Mouse (Mus musculus) limb, embryonic 12.5 days (tissue): ENCODE results near the gene Taok2. TPM values are rescaled to one million over a fixed set of nuclear protein-coding genes. Genes with fewer than 3 reads are reported as not detected.

Experiments
- ATAC-seq: fragments of 200-750 bp; cut with Nextera tagmentation; 2 replicates; pipeline ENCODE4 v1.8.0; 2017; ENCODE audit warnings: low read depth, moderate TSS enrichment; ENCODE audit not compliant: insufficient number of reproducible peaks, insufficient read depth, low FRiP score, low TSS enrichment
- H3K27ac ChIP-seq: fragments of 300-500 bp; sonication (generic); 2 replicates; pipeline ENCODE4 v1.5.1; 2016; ENCODE audit warnings: mild to moderate bottlenecking, moderate library complexity
- H3K27me3 ChIP-seq: fragments of 300-500 bp; sonication (generic); 2 replicates; pipeline ENCODE4 v1.6.1; 2016; ENCODE audit warnings: mild to moderate bottlenecking, moderate library complexity
- H3K36me3 ChIP-seq: fragments of 300-500 bp; sonication (generic); 2 replicates; pipeline ENCODE4 v1.6.1; 2016; ENCODE audit warnings: mild to moderate bottlenecking, moderate library complexity
- H3K4me1 ChIP-seq: fragments of 300-500 bp; sonication (generic); replicated peaks from 2 replicates; pipeline ENCODE4 v1.6.1; 2016
- H3K4me2 ChIP-seq: fragments of 300-500 bp; sonication (generic); 2 replicates; pipeline ENCODE4 v1.6.1; 2016; ENCODE audit warnings: mild to moderate bottlenecking, moderate library complexity
- H3K4me3 ChIP-seq: fragments of 300-500 bp; sonication (generic); replicated peaks from 2 replicates; pipeline ENCODE4 v1.5.1; 2016; ENCODE audit warnings: mild to moderate bottlenecking
- H3K9ac ChIP-seq: fragments of 300-500 bp; sonication (generic); replicated peaks from 2 replicates; pipeline ENCODE4 v1.6.1; 2016; ENCODE audit warnings: mild to moderate bottlenecking, moderate library complexity
- H3K9me3 ChIP-seq: fragments of 300-500 bp; sonication (generic); 2 replicates; pipeline ENCODE4 v1.6.1; 2016; ENCODE audit warnings: mild to moderate bottlenecking, moderate library complexity
- WGBS: fragments of 180-500 bp; shearing (Covaris S2); methylation state at CpG from one replicate; pipeline ENCODE4 v1.1.7; 2016; 5-methylcytosine and 5-hydroxymethylcytosine counted together
- polyA plus RNA-seq: library from polyadenylated mRNA; unstranded; fragments of >200 nt; fragmentation: Nextera tagmentation; extraction: Ambion mirVana; gene quantifications from 2 replicates; pipeline ENCODE4 v1.2.1, GENCODE M21; 2016

Gene Taok2
- polyA plus RNA-seq, 1 experiment from 2014 or later = 58.2 TPM

DNA sequence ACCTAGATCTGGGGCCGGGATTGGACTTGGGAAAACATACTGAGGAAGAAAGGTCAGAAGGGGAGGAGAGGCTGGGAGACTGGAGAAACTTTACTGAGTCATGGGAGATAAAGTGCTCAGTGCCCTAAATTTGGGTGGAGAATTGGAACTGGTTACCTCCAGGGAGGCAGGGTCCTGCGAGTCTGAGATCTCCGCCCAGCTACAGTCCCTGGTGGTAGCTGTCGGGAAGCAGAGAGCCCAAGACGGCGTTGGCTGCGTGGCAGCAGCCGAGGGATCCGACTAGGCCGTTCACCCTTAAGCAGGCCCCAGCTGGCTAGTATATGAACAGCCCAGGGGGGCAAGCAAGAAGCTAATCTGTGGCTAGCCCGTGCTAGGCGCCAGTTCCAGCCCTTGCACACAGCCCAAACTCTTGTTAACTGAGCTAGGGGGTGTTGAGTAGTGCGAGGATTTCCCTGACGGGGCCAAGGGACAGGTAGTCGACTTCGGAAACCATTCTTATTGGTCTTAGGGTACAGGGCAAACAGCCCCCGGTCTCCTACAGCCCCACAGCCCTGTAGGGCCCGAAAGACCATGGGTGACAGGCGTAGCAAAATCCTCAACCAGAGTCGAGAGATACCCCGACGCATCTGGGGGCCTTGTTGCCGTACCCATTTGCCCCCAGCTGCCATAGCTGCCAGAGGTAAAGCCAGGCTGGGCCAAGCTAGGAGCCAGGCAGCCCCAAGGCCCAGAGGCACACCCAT, 14.6 kb downstream of the Taok2 start:
- Histone ChIP-seq H3K9me3 (no peaks in the 10 kb centered on the region), H3K27me3 (no peaks in the 10 kb centered on the region), H3K9ac (no peak overlapping the region), H3K27ac (no peak overlapping the region), H3K4me2 (no peak overlapping the region), H3K36me3 (peaks cover 99% of the 10 kb centered on the region), H3K4me3 (no peak overlapping the region), H3K4me1 (no peaks in the 10 kb centered on the region)
- no peak for ATAC-seq
- WGBS = 90% methylated on average over 23 of the region's 23 CpGs

- 86% methylated on average over 12 of the region's 12 CpGs for WGBS
- no peak overlapping the region for H3K9ac ChIP-seq
- ATAC-seq = no peak
These were observed 16.5 kb downstream of the Taok2 start for GRCm38 (mm10) chr7:126868003-126868402.

GRCm38 (mm10) chr7:126867534-126867933, 17.0 kb downstream of the Taok2 start:
- Histone ChIP-seq H3K4me3 (no peak overlapping the region), H3K27me3 (no peaks in the 10 kb centered on the region), H3K9ac (no peak overlapping the region), H3K4me1 (peaks cover 20% of the 10 kb centered on the region), H3K4me2 (no peak overlapping the region), H3K27ac (no peak overlapping the region), H3K36me3 (peaks cover 91% of the 10 kb centered on the region), H3K9me3 (no peaks in the 10 kb centered on the region)
- WGBS = 83% methylated on average over 2 of the region's 2 CpGs
- ATAC-seq = no peak

More at GRCm38 (mm10) chr7:126868003-126868402, 16.5 kb downstream of the Taok2 start:
- no peak overlapping the region for H3K27ac ChIP-seq
- H3K4me1 ChIP-seq = peaks cover 15% of the 10 kb centered on the region
- H3K27me3 ChIP-seq = no peaks in the 10 kb centered on the region
- H3K36me3 ChIP-seq = peaks cover 96% of the 10 kb centered on the region
- H3K9me3 ChIP-seq = no peaks in the 10 kb centered on the region
- no peak overlapping the region for H3K4me2 ChIP-seq
- H3K4me3 ChIP-seq = no peak overlapping the region

- H3K36me3 ChIP-seq = peaks cover 73% of the 10 kb centered on the region
- no peaks in the 10 kb centered on the region for H3K27me3 ChIP-seq
- H3K4me2 ChIP-seq = peak overlapping the region; percentile 82
- no peaks in the 10 kb centered on the region for H3K9me3 ChIP-seq
- peaks cover 30% of the 10 kb centered on the region for H3K4me1 ChIP-seq
- H3K9ac ChIP-seq = peak overlapping the region; percentile 68
- H3K27ac ChIP-seq = peak overlapping the region; percentile 89
- WGBS = 68% methylated on average over 6 of the region's 6 CpGs
- ATAC-seq = no peak
- peak overlapping the region; percentile 69 for H3K4me3 ChIP-seq
These were observed 20.7 kb downstream of the Taok2 start for GRCm38 (mm10) chr7:126863791-126864190.

GRCm38 (mm10) chr7:126862147-126862784, 22.2 kb downstream of the Taok2 start, which contains the start of gene Ino80e:
TSS of gene Ino80e (minus strand) at chr7:126862377.
- Histone ChIP-seq H3K36me3 (peaks cover 73% of the 10 kb centered on the region), H3K27ac (peak within 1 kb of the TSS; percentile 89), H3K9me3 (no peaks in the 10 kb centered on the region), H3K4me3 (peak within 1 kb of the TSS; percentile 69), H3K4me1 (peaks cover 30% of the 10 kb centered on the region), H3K4me2 (peak within 1 kb of the TSS; percentile 82), H3K9ac (peak within 1 kb of the TSS; percentile 68), H3K27me3 (no peaks in the 10 kb centered on the region)
- peak; percentile 53 for ATAC-seq
- under 1% methylated on average over 41 of the region's 41 CpGs for WGBS

DNA sequence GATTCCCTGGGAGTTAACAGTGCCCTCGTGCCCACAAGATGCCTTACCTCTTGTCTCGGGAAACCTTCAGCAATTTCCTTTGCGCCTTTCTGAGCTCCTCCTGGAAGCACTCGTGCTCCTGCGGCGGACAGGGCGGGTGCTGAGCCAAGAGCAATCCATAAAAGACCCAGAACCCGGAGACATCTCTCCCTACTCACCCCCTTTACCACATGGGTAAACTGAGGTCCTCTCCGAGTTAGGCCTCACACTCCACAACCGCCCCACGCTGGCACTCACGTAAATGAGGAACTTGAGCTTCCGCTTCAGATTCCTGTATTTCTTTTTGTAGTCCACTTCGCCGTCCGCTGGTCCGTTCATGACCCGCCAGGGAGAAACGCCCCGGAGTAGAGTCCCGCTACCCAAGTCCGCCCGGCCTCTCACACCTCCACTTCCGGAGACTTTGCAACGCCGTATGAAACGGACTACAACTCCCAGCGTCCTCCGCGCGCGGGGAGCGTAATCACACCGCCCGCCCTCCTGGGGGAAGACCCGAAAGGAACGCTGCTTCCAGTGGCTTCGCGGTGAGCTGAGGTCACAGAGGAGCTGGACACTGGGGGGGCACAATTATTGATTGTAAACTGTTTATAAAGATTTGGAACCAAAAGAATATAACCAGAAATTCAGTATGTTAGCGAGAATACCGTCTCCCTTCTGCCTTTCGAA, 22.9 kb downstream of the Taok2 start, which contains the start of gene Hirip3:
Hirip3 (plus strand) TSS at position 544 of the 702 bp plus-strand sequence.
- peak within 1 kb of the TSS; percentile 89 for H3K27ac ChIP-seq
- peaks cover 30% of the 10 kb centered on the region for H3K4me1 ChIP-seq
- H3K9ac ChIP-seq = peak within 1 kb of the TSS; percentile 68
- no peaks in the 10 kb centered on the region for H3K9me3 ChIP-seq
- WGBS = 2% methylated on average over 42 of the region's 42 CpGs
- H3K4me3 ChIP-seq = peak within 1 kb of the TSS; percentile 69
- no peaks in the 10 kb centered on the region for H3K27me3 ChIP-seq
- ATAC-seq = peak; percentile 90
- peak within 1 kb of the TSS; percentile 82 for H3K4me2 ChIP-seq
- peaks cover 73% of the 10 kb centered on the region for H3K36me3 ChIP-seq

GRCm38 (mm10) chr7:126860987-126861386, 23.5 kb downstream of the Taok2 start:
- no peak overlapping the region for H3K27ac ChIP-seq
- peak overlapping the region; percentile 69 for H3K4me3 ChIP-seq
- peak overlapping the region; percentile 68 for H3K9ac ChIP-seq
- H3K9me3 ChIP-seq = no peaks in the 10 kb centered on the region
- H3K36me3 ChIP-seq = peaks cover 73% of the 10 kb centered on the region
- peak overlapping the region; percentile 82 for H3K4me2 ChIP-seq
- ATAC-seq = no peak
- 63% methylated on average over 5 of the region's 5 CpGs for WGBS
- H3K4me1 ChIP-seq = peaks cover 30% of the 10 kb centered on the region
- H3K27me3 ChIP-seq = no peaks in the 10 kb centered on the region

DNA sequence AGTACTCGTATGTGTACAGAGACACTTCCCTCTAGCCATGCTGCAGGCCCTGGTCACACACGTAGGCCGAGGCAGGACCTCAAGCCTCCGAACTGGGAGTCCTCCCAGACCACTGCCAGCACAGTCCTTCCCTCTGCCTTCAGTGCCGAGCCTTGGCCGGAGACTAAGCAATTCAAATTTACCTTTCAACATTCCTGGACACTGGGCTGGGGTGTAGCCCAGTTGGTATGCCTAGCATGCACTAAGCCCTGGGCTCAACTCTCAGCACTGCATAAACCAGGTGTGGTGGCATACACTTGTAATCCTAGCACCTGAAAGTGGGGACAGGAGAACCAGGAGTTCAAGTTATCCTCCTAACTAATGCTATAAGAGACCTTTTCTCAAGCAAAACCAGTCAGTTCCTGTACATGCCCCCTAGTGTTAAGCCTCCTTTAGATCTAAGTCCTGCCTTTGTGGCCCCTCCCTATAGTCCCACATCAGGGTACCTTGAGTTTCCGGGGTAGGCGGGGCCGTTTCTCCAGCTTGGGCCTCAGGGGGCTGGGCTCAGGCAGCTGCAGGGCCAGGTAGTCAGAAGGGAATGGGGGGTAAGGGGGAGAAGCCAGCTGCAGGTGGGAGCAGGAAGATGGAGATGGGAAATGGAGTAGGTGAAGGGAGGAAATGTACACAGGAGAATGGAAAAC, 27.6 kb downstream of the Taok2 start:
- ATAC-seq = no peak
- WGBS = 75% methylated on average over 9 of the region's 9 CpGs
- H3K4me2 ChIP-seq = no peak overlapping the region
- H3K27ac ChIP-seq = no peak overlapping the region
- no peak overlapping the region for H3K4me3 ChIP-seq
- no peaks in the 10 kb centered on the region for H3K9me3 ChIP-seq
- H3K27me3 ChIP-seq = no peaks in the 10 kb centered on the region
- H3K9ac ChIP-seq = 0 out of 2 replicates have a peak overlapping the region, but pooled peaks have one; percentile 34
- H3K36me3 ChIP-seq = peaks cover 88% of the 10 kb centered on the region
- H3K4me1 ChIP-seq = peaks cover 9% of the 10 kb centered on the region

GRCm38 (mm10) chr7:126855641-126856040, 28.9 kb downstream of the Taok2 start:
- H3K9me3 ChIP-seq = no peaks in the 10 kb centered on the region
- WGBS = 83% methylated on average over 3 of the region's 3 CpGs
- peaks cover 95% of the 10 kb centered on the region for H3K36me3 ChIP-seq
- peaks cover 6% of the 10 kb centered on the region; the same call in 1 of the 2 replicates for H3K27me3 ChIP-seq
- H3K9ac ChIP-seq = no peak overlapping the region
- H3K4me1 ChIP-seq = peaks cover 2% of the 10 kb centered on the region; the same call in 1 of the 2 replicates
- H3K27ac ChIP-seq = no peak overlapping the region
- no peak for ATAC-seq
- no peak overlapping the region for H3K4me3 ChIP-seq
- no peak overlapping the region for H3K4me2 ChIP-seq

GRCm38 (mm10) chr7:126853454-126853853, 31.0 kb downstream of the Taok2 start:
- no peak overlapping the region for H3K4me2 ChIP-seq
- H3K27me3 ChIP-seq = peaks cover 28% of the 10 kb centered on the region
- 85% methylated on average over 5 of the region's 5 CpGs for WGBS
- no peak overlapping the region for H3K4me3 ChIP-seq
- H3K36me3 ChIP-seq = peaks cover 73% of the 10 kb centered on the region
- no peak overlapping the region for H3K27ac ChIP-seq
- no peak overlapping the region for H3K9ac ChIP-seq
- ATAC-seq = no peak
- no peaks in the 10 kb centered on the region for H3K9me3 ChIP-seq
- H3K4me1 ChIP-seq = peaks cover 5% of the 10 kb centered on the region
